Mouse (Mus musculus): Measurements from ENCODE around the gene Unc5cl.

Gene Unc5cl

DNA sequence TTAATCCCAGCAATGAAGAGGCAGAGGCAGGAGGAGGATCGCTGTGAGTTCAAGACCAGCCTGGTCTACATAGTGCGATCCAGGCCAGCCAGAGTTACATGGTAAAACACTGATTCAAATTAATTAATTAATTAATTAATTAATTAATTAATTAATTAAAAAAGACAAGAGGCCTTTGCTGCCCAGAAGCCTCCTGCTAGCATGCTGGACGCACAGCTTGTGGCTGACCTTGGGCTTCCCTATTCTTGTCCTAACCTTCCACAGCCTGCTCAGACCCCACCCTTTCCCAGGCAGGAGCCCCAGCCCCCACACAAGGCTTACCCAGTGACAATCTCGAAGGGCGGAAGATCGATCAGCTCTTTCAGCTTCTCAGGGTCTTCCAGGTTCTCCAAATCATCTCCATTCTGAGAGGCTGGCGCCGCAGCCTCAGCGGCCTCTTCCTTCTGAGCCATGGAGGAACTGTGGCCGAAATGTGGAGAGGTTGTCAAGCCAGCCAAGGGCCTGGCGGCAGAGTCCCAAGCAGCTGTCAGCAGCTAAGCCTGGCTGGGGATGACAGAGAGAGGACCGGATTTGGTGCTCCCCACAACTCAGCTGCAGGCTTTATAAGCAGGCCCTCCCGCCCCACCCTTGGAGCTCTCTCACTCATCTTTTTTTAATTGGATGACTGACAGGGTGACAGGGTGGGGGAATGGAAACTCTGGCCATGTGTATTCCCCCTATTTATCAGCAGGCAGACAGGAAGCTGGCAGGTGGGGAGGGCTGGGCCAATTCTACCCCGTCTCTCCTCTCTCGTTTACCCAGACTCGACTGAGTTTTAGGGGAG is 22.3 kb upstream of the Unc5cl start, which contains the start of gene Apobec2:
Gene Apobec2 (minus strand): TSS at position 773 of the 823 bp plus-strand sequence.
- DNase-seq (ENCODE audit: low spot score in 2 of 2): peak in 1 of 2 experiments; percentile 16

DNA sequence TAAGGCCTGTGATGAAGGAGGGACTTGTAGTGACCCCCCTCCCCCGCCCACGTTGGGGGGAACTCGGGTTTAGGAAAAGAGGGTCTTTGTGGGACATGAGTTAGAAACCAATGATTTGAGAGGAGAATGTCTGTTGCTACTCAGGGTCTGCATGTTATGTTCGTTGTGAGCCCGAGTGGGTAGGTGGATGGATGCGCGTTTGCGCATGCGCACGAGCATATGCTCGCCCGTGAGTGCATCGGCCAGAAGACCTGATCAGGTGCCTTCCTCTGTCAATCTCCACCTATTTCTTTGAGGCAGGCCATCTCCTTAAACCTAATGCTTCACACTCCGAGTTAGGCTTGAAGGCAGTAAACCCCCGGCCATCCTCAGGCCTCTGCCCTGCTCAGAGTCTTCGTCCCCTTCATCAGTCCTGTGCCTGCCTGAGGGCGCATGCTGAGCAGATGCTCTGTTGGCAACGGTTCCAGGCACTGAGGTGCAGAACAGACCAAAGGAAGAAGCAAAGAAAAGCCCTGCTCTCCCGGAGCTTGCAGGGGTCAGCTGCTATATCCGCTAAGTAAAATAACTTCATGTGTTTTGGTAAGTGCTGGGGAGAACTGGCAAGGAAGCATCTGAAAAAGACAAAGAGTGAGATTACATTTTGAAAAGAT is 21.6 kb upstream of the Unc5cl start:
- peak in 1 of 2 experiments; percentile 32 for DNase-seq (ENCODE audit: low spot score in 2 of 2)

DNA sequence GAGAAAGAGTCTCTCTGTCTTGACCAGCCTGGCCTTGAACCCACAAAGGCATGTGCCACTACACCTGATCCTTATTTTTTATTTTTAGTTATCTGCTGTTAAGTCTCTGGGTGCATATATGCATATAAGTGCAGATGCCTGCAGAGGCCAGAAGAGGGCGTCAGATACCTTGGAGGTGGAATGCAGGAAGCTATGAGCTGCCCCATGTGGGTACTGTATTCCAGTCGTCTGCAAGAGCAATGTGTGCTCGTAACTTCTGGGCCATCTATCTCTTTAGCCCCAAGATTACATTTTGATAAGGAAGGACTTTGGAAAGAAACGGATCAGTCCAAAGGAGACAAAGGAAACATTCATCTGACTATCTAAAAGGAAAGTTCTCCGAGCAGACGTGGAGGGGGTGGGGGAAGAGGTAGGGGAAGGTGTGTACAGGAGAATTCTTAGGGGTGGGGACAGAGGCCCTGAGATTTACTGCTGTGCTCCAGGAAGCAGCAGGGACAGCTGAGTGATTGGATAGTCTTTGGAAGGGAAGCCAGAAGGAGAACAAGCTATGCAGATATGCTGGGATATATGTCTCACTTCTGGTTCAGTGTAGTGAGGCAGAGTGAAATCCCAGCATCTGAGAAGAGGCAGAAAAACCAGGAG is 20.9 kb upstream of the Unc5cl start:
- no peak for DNase-seq (ENCODE audit: low spot score in 2 of 2)

DNA sequence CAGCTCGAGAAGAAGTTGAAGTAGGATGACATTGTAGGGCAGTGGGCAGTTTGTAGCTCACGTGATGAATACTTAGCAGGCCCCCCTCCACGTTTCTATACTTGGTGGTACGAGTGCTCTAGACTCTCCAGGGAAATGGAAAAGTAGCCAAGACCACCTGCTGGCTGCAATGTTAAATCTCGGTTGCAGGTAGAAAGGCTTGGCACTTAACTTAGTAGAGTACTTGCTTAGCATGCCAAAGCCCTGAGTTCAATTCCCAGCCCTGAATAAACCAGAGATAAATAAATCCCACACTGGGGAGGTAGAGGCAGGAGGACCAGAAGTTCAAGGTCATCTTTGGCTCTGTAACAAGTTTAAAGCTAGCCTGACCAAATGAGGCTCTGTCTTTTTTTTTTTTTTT is 20.2 kb upstream of the Unc5cl start:
- DNase-seq (ENCODE audit: low spot score in 2 of 2): no peak

DNA sequence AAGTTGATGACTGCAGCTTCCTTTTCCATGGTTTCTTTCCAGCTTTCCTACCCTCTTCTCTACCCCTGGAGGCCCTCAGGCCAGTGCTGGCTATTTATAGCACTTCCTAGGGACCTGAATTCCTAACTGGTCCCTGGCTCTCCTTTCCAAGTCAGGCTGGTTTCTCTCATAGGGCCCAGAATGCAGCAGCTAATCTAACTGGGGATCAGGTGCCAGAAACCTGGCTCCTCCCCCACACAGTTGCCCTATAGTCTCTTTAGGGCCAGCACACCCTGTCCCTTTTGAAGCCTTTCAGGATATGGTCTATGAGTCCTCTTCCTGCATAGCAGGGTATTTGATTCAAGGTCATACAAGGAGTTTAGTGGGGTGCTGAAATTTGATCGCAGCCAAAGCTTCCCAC is 18.2 kb upstream of the Unc5cl start:
- no peak for DNase-seq (ENCODE audit: low spot score in 2 of 2)

DNA sequence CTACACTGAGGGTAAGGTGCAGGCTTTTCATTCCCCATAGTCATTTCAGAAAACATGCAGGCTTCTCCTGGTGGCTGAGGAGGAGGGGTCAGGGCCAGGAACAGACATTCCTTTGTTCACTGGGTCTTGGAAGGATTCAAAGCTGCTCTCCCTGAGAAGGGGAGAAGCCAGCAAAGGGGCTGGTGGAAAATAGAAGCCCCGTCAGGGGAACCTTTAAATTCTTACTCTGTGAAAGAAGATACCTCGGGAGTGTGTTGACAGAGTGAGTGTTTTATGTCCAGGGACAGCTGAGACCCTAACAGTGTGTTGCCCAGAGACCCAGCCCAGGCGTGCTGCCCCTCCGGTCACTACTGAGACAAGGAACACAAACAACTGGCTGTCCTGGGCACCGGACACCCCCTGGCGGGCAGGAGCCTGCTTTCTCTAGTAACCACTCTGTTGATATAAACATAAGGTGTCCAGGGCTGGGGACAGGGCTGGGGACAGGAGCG is 17.2 kb upstream of the Unc5cl start:
- no peak for DNase-seq (ENCODE audit: low spot score in 2 of 2)

DNA sequence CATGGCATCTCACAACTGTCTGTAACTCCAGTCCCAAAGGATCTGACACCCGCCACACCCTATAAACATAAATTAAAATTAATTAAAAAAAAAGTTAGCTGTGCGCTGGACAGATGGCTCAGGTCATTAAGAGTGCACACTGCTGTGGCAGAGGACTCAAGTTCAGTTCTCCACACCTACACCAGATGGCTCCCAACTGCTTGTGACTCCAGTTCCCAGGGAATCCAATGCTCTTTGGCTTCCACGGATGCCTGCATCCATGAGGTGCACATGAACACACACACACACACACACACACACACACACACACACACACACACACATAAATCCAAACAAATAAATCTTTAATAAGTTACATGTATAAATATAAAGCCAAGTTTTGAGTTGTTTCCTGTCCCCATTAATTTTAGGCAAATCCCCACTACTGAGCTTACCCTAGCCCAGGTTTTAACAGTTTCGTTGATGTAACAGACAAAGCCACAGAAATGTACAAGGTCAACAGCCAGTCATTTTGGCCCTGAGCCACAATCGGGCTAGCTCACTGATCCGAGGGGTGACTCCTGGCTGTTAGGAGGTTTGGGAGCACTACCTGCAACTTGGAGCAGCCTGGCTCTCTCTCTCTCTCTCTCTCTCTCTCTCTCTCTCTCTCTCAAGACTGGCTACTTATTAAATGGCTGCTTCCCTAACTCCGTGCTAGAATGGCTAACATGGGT is 11.8 kb upstream of the Unc5cl start:
- no peak for DNase-seq (ENCODE audit: low spot score in 2 of 2)

DNA sequence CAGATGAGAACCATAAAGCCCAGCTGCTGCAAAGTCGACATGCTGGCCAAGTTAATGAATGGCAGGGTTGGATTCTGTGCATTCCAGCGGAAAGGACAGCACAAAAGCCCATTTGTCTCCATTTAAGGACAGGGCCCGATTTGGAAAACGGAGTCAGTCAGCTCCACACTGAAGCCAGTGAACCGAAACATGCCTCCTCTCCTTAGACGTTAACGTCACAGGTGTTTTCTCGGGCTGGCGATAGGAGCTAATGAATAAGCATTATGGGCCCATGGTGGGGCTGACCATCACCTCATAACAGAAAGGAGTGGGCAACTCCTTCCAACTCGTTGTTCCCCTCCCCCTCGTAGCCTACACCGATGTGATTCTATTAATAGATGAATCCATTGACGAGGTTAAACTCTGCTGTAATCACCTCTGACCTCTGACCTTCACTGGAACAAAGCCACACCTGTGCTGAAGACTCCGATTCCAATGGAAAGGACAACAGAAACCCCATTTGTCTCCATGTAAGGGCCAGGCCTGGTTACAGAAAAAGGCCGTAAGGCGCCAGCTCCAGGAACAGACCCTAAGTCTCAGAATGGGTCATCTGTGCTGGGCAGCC is 11.1 kb upstream of the Unc5cl start:
- no peak for DNase-seq (ENCODE audit: low spot score in 2 of 2)

DNA sequence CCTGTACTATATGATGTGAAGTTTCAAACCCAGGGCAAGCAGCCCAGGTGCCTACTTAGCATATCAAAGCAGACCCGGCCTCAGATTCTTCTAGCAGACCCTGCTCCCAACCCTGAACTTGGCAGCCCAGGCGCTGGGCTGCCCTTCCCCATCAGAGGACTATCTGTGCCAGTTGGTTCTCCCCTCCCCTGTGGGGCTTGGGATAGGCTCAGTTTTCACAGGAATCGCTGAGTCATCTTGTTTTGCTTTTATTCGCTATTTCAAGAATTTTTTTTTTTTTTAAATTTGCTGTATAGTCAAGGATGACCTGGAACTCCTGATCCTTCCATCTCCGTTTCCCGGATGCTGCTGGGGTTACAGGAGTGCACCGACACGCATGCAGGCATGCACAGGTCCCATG is 7.0 kb upstream of the Unc5cl start:
- DNase-seq (ENCODE audit: low spot score in 2 of 2): no peak

DNA sequence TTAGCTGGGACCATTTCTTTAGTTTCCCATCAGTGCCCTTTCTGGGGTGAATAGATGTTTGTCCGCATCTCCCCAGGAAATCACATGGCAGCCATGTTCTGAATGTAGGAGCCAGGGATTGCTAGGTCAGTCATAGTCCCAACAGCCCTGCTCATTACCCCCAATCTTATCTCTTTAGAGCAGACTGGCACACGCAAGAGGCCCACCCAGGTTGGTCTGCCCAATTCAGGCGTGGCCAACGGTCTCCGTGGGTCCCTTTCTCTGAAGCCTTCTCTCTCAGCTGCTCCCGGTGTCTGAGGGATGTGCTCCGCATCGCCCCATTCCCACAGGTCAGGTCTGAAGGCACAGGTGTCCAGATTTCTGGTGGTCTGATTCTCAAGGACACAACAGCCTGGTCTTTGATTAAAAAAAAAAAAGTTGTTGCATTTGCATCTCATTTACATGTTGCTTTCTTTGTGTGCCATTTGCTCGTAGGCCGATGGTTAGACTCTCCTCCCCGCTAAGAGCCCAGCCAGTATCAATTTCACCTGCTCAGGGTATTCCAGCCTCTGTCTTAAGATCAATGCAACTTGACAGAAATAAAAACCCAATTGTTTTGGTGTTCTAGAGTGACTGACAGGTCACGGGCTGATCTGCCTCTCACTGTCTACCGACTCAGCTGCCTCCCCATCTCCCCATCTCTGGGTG is 3.9 kb upstream of the Unc5cl start:
- no peak for DNase-seq (ENCODE audit: low spot score in 2 of 2)

DNA sequence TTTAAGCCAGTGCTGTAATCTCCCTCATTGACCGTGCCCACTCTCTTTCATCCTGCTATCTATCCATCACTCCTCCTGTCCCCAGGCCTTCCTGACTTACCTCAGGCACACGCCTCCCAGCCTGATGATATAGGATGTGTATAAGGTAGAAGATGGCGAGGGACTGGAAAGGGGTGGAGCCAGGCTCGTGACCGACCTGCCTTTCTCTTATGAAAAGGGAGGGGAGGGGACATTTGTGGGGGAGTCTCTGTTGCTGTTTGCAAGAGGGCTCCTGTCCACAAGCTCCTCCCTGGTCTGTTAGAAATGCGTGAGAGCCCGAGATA is 3.4 kb upstream of the Unc5cl start, which contains the start of gene Tspo2:
Gene Tspo2 (minus strand): TSS at position 170 of the 323 bp plus-strand sequence.
- DNase-seq (ENCODE audit: low spot score in 2 of 2): no peak

DNA sequence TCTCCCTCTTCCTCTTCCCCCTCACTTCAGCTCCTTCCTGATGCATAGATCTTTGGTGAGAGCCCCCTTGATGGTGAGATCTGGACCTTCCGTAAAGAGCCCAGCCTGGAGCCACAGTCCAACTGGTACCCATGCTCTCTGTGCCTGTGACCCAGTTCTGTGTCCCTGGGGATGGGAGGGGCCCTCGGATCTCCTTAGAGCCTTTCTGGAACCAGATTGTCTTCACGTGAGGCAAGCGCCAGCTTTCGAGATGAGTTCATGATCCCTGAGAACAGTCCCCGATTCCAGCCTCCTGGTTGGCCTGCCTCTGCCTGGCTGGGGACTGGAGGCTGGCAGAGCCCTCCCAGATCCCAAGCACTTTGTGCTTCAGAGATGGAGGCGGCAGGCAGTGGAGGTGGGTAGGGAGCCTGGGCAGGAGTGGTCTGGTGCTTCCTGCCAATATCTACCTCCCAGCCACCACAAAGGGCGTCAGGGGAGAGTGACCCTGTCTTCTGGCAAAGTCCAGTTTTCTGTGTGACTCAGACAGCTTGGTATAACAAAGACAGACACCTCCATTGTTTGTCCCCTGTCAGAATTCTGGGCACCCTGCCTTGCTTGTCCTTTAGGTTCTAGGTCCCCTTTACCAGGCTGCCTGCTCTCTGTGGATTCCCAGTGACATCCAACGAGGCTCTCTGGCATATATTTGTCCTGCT is 2.8 kb upstream of the Unc5cl start:
- DNase-seq (ENCODE audit: low spot score in 2 of 2): no peak

DNA sequence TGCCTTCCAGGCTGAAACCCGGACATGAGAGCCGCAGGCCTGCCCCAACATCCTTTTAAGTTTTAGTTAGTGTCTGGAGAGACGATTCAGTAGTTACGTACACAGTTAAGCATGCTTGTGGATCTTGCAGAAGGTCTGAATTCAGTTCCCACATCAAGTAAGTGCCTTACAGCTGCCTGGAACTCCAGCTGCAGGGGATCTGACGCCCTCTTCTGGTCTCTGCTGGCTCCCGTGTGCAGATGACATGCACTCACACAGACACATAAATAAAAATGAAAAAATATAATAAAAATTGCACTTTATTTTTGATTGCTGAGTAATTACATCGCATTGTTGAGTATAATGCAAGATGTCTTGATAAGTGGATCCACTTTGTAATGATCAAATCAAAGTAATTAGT is 1.2 kb upstream of the Unc5cl start:
- no peak for DNase-seq (ENCODE audit: low spot score in 2 of 2)

DNA sequence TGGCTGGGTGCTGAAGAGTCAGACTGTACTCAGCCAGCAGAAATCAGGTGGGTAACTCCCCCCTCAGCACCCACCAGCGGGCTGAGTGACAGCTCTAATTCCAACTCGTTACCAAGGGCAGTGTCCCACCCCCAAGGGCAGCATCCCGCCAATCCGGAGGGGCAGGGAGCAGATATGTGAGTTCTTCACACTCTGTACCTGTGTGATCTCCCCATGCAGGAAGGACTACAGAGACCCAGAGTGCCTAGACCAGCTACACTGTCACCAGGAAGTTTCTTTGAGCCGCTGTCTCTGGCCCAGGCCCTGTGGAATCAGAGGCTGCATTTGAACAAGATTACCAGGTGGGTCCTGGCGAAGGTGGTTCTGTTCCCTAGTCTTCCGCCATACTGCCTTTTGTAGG is 511 bp upstream of the Unc5cl start:
- DNase-seq (ENCODE audit: low spot score in 2 of 2): no peak

DNA sequence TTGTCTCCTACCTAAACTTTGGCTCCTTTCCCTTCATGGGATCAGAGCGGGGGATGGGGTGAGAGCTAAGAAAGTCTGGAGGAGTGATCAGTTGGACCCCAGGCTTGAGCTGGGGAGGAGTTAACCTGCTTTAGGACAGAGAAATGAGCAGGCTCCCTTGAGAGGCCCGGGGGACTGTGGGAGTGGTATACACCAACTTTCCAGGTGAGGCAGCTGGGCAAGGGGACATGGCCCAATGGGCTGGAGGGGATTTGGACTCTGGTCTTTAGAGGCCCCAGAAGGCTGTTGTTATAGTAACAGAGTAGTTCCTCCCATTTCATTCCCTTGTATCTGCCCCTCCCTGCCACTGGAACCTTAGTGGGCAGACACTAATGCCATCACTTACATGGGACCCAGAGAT is 1.3 kb downstream of the Unc5cl start:
- DNase-seq (ENCODE audit: low spot score in 2 of 2): no peak

DNA sequence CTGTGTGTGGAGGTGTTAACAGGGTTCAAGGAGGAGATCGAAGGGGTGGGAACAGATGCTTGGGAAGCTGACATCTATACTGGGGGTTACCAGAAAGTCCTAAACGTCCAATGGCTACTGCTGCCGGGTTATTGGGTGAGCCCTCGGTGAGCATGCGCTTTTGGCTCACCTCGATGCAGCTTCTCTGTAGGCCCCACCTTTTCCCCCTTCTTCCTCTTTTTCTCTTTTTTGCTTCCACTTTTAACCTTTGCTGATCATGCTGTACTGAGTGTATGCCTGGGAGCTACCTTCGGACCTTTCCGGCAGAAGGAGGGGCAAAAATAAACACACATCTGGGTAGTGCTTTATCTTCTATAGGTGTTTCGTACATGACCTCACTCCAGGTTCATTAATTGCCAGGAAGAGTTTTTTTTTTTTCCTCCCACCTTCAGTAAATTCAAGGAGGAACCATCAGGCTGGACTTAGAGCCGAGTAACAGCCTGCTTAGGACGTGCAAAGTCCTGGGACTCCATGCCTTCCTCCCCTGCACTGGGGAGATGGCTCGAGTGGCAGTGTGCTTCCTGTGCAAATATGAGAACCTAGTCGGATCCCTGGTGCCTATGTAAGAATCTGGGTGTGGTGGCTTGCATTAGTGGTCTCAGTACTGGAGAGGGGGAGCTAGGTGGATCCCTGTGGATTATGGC is 3.4 kb downstream of the Unc5cl start:
- DNase-seq (ENCODE audit: low spot score in 2 of 2): no peak

DNA sequence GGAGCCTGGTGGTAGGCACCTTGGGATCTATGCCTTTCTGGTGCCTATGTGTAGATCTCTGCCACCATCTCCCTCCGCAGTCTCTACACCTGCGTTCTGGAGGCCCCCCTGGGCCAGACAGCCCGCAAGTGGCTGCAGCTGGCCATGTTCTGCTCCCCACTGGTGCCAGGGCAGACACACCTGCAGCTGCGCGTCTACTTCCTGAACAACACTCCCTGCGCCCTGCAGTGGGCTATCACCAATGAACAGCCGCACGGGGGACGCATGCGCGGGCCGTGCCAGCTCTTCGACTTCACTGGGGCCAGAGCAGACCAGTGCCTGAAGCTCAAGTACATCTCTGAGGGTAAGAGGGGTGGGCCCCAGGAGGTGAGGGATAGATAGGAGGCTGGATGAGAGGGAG is 7.4 kb downstream of the Unc5cl start:
- no peak for DNase-seq (ENCODE audit: low spot score in 2 of 2)

DNA sequence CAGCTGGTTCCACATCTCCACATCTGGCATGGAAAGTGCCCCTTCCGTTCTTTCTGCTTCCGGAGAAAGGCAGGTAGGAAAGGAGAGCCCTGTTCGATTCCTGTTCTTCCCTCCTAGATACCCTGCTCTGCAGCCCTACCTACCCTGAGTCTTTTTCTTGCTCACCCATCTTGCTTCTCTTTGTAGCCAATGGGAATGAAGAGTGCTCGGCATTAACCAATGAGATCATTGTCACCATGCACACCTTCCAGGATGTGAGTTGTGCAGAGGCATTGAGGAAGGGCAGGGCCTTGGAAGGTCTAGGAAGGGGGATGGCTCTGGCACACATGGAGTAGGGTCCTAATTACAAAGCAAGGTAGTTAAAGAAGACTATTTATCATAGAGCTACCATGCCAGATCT is 8.7 kb downstream of the Unc5cl start:
- DNase-seq (ENCODE audit: low spot score in 2 of 2): no peak

DNA sequence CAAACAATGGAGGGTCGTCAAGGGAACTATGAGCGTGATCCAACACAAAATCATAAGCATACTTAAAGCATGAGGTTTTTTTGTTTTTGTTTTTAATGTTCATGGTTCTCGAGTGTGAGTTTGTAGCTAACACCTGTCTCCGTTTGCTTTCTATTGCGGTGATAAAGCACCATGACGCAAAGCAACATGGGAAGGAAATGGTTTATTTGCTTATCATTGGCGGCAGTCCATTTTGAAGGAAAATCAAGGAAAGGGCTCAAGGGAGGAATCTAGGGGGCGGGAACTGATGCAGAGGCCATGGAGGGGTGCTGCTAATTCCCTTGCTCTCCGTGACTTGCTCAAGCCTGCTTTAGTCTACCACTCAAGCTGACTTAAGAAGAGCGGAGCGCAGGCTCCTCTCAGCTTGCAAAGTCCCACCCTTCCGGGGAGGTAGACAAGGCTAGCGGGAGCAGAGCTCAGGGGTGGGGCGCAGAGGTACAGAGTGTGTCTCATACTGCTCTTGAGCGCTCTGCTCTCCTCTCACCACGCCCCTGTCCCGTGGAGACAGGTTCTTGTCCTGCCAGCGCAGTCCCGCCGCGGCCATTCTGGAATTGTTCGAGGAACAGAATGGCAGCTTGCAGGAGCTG is 12.2 kb downstream of the Unc5cl start:
- DNase-seq (ENCODE audit: low spot score in 2 of 2): no peak

Data from cerebellum, postnatal 4 days (tissue).